Mouse (Mus musculus) erythroblast, adult 5-6 weeks (primary cell): ENCODE results near the gene Prpsap2. TPM values are rescaled to one million over a fixed set of nuclear protein-coding genes. Genes with fewer than 3 reads are reported as not detected.
A peak's percentile ranks its signal among the peaks of the same experiment; 100 is the strongest.

Experiments used
- ATAC-seq: replicated peaks from 2 replicates; pipeline ENCODE4 v1.8.0; 2016; ENCODE audit warnings: moderate number of reproducible peaks, mild to moderate bottlenecking, moderate TSS enrichment, inconsistent platforms; ENCODE audit not compliant: poor library complexity, low FRiP score, severe bottlenecking
- total RNA-seq, 2 experiments: library from RNA; stranded (forward) in 1 of 2; stranded (reverse) in 1 of 2; fragments of 150-400 nt in 1 of 2; fragments of 200-764, 138-1000 nt in 1 of 2; gene quantifications; 2 replicates each; pipeline versions ENCODE4 v1.2.3 to v1.2.4; 2015 to 2017; ENCODE audit warnings: low replicate concordance in 2 of 2

Prpsap2 gene
- total RNA-seq, 2 experiments from 2014 or later: 6.7 to 14.1 TPM

DNA sequence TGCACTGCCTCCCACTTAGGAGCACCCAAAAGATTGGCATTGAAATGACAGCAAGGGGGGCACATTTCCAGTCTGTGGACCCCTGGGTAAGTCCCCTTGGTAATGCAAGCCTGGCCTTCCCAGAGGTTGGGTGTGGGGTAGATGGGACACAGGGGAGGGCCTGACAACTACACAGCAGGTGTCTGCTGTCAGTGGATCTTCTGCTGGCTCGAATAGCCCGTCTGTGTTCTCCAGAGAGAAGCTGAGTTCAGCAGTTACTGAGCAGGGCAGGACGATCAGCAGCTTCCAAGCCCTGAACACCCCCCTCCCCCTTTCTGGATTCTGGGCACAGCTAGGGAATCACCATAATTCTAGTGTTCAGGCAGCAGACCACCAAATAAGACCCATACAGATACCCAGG, 42.5 kb downstream of the Prpsap2 start:
- no peak for ATAC-seq

- no peak for ATAC-seq
Observed at GRCm38 (mm10) chr11:61717990-61718389, 43.9 kb downstream of the Prpsap2 start.

- ATAC-seq: no peak
Observed at GRCm38 (mm10) chr11:61715130-61715529, 46.8 kb downstream of the Prpsap2 start.

GRCm38 (mm10) chr11:61714346-61715117, 47.4 kb downstream of the Prpsap2 start:
- ATAC-seq: peak; percentile 73

- ATAC-seq: no peak
Observed at GRCm38 (mm10) chr11:61713157-61713855, 48.6 kb downstream of the Prpsap2 start.

DNA sequence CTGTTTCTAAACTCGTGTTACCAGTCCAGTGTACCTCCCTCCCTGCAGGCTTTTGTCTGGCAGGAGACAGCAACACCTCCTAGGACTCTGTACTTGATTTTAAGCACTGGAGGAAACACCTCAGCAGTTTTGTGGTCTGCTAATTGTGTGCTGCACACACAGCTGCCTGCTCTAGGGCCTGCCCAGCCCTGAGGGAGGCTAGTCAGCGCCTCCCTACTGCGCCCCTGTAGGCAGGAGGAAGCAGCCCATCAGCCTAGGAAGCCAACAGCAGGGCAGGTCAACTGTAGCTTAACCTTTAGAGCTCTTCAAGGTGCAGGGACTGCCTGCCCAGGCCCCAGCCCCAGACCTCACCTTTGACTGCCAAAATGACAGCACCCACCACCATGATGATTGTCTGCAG, 53.0 kb downstream of the Prpsap2 start:
- ATAC-seq: no peak

- no peak for ATAC-seq
Observed at GRCm38 (mm10) chr11:61706232-61706631, 55.7 kb downstream of the Prpsap2 start.

DNA sequence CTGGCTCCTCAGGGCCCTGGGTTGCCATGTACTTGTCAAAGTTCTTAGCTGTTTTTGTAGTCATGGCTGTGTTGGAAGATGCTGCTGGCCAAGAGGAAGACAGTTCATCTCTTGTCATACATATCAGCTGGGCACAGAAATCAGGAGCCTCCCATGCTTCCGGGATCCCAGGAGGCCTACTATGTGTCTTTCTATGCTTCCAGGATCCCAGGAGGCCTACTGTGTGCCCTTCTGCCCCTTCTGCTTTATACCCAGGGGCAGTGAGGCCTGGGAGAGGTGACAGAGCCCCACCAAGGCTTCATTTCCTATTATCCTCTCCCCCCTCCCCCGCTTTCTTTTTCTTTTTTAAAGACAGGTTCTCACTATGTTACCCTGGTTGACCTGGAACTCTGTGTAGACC, 56.3 kb downstream of the Prpsap2 start:
- ATAC-seq: no peak

DNA sequence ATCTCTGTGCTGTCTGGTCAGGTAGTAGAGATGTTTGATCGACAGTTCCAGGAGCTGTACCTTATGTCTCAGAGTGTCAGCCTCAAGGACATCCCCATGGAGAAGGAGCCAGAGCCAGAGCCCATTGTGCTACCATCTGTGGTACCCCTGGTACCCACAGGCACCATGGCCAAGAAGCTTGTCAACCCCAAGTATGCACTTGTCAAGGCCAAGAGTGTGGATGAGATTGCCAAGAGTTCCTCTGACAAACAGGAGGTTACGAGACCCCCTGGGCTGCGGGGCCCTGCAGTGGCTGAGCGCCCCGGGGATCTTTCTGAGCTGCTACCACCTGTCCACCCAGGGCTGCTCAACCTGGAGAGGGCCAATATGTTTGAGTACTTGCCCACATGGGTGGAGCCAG, 59.4 kb downstream of the Prpsap2 start:
- no peak for ATAC-seq

GRCm38 (mm10) chr11:61701696-61702095, 60.2 kb downstream of the Prpsap2 start:
- no peak for ATAC-seq

- no peak for ATAC-seq
Observed at GRCm38 (mm10) chr11:61699933-61700332, 62.0 kb downstream of the Prpsap2 start.

DNA sequence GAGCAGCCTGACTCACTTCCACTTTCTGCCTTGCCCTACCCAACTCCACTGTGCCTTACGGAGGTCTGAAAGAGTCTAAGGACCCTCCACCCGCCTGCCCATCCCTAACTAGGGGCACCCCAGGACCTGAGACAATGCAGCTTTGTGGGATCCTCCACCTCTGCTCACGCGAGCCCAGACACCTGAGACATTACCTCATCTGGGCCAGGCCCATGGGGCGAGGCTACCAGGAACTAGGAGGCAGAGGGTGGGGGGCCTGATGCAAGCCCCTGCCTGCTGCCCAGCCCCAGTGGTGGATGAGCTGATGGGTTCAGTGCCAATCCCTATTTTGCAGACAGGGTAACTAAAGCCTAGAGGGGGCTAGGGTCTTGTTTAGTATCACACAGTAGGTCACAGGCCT, 62.4 kb downstream of the Prpsap2 start:
- ATAC-seq: no peak

DNA sequence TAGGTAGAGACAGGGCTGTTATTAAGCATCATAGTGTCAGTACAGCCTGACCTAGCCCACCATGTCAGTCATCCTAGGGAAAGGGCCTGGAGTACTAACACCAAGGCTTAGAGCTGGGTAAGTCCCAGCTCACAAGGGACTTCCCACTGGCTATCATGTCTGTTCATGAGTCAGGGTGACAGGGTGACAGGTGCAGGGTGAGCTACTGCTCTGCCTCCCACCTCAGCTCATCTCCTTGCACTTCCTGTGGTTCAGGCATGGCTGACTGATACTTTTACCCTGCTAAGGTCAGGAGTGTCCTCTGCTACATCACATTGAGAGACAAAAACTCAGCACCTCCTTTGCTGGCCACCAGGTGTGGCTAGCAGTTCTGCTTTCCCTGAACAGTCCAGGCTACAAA, 63.0 kb downstream of the Prpsap2 start:
- no peak for ATAC-seq

DNA sequence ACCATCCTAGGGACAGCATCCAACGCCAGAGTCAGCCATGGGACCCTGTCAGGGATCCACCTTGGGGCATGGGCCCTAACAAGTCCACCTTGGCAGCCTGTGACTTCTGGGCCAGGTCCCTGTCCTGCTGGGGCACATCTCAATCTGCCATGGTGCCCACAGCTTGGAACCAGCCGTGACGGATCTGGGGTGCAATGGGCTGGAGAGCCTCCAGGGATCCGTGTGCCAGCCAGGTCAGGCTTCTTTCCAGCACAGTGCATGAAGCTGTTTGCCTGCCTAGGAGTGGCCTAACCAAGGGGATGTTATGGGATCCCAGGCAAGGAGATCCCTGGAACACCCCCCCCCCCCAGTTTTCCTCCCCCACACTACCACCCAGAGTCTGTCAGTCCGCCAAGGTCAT, 68.9 kb downstream of the Prpsap2 start:
- no peak for ATAC-seq

GRCm38 (mm10) chr11:61687595-61687994, 74.3 kb downstream of the Prpsap2 start:
- no peak for ATAC-seq

DNA sequence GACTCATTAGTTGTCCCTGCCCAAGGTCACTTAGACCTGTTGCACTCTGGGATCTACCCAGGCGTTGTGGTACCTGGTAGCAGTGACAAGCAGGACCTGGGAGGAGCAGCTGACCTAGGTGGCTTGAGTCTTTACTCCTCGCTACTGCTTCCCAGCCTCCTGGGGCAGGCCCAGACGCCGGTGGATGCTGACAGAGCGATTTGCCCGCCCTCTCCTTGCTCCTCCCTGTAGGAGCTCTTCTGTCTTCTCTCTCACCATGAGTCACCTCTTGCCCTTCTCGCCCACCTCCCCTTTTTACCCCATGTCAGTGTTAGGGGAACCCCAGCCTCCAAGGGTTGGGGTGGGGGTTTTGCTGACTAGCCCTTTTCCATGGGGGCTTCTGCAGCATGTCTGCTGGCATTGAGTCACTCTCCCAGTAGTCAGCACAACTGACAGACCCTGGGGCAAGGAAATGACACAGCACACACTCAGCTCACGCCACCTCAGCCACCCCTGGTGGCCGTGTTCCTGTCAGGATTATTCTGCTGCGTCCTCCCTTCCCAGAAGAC, 74.9 kb downstream of the Prpsap2 start:
- ATAC-seq: no peak

DNA sequence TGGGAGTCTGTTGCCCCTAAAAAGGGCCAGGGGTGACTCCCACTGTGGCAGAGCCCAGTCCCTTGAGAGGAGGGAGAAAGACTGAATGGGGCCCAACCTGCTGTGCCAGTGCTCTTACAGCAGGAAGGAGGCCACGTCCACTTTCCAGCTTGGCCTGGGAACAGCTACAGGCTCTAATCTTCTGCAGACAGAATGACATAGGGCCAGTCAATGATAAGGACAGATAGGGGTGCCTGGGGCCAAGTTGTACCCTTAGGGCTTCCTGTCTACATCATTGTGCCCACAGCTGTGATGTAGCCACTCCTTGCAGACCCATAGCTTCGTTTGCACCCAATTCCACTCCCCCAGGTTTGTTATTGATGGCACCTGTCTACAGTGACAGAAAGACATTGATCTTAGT, 75.7 kb downstream of the Prpsap2 start:
- ATAC-seq: no peak

DNA sequence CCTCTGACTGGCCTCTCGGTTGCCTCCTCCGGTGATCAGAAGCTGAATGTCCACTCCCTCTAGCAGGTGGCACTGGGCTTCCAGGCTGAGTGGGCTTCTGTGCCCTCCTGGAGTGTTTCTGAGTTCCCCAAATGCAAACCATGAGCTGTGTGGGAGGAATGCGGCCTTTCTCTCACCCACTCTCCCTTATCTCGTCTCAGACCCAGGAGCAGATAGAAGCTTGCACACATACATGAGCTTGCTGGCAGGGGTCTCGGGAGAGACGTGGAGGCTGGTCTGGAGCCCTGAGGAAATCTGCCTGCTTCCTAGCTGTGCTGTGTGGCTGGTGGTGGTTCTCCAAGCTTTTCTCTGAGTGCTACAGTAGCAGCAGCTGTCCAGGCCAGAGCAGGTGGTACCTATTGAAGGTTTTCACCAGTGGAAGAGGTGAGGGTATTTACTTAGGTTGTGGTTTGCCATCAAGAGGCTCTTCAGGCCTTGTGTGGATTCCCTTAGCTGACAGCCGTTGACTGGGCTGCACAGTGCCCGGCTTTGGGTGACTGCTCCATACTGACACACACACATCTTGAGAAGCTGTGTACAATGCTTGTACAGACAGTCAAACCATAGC, 76.7 kb downstream of the Prpsap2 start:
- ATAC-seq: no peak

- peak; percentile 58 for ATAC-seq
Observed at GRCm38 (mm10) chr11:61683907-61684731, 77.8 kb downstream of the Prpsap2 start, which contains the start of gene Fam83g. Gene Fam83g (plus strand): TSS chr11:61684091.
